Mouse (Mus musculus) liver, embryonic 14.5 days (tissue): ENCODE measurements around the gene Atp11a.

ENCODE experiments used
- CTCF ChIP-seq: IDR thresholded peaks from 2 replicates; pipeline ENCODE4 v1.5.1; 2016; ENCODE audit warnings: antibody characterized with exemption, low read depth, control low read depth
- EP300 ChIP-seq: IDR thresholded peaks from 2 replicates; pipeline ENCODE4 v1.6.1; 2016; ENCODE audit warnings: antibody characterized with exemption, low read depth

DNA sequence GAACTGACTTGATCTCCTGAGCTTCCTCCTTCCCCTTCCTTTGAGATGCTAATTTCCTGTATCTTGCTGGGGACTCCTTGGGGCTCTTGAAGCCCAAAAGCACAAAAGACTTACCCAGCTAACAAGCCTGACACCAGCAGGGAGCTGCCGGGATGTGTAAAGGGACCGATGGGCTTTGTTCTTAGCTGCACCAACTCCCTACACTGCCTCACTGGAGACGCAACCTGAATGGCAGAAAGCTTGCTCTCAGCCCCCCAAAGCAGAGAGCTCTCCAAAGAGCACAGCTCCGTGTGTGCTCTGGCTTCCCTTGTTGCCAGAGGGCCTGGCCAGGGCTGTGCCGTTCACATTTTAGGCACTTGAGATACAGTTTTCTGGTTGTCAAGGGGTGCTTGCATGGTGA, 114.6 kb downstream of the Atp11a start:
- TF ChIP-seq EP300 (no peak), CTCF (no peak)
